Mouse (Mus musculus): Measurements from ENCODE around the gene Myg1. TPM values are rescaled to one million over a fixed set of nuclear protein-coding genes. Genes with fewer than 3 reads are reported as not detected.

The Myg1 gene
- 100 to 1,000 TPM; 115 to 233 TPM for polyA plus RNA-seq (2012; fragmentation: generic; extraction: Trizol)

GRCm38 (mm10) chr15:102331610-102332015 lies at the start of gene Myg1:
Gene Myg1 (plus strand): TSS chr15:102331709.

GRCm38 (mm10) chr15:102295633-102296367 lies 35.7 kb upstream of the Myg1 start, which contains the start of gene Espl1:
Gene Espl1 (plus strand): TSS chr15:102296266.

GRCm38 (mm10) chr15:102326022-102326576 lies 5.4 kb upstream of the Myg1 start, which contains the start of gene Pfdn5:
Gene Pfdn5 (plus strand): TSS chr15:102326116.

GRCm38 (mm10) chr15:102350138-102350941 lies 18.8 kb downstream of the Myg1 start, which contains the start of gene Aaas:
Gene Aaas (minus strand): TSS chr15:102350771.

GRCm38 (mm10) chr15:102366733-102367344 lies 35.3 kb downstream of the Myg1 start, which contains the start of gene Sp7:
Gene Sp7 (minus strand): TSS chr15:102367182.

Other genes starting within 250 kb of the Myg1 start
- 100 to 1,000 TPM; 101 to 364 TPM for gene Tns2, start 231.3 kb upstream of the Myg1 start, polyA plus RNA-seq (2012; fragmentation: generic; extraction: Trizol)
- 10 to 100 TPM; 36.8 to 50.9 TPM for gene Spryd3, start 195.5 kb upstream of the Myg1 start, polyA plus RNA-seq (2012; fragmentation: generic; extraction: Trizol)
- 10 to 100 TPM; 11.1 to 12.6 TPM for gene Igfbp6, start 187.3 kb upstream of the Myg1 start, polyA plus RNA-seq (2012; fragmentation: generic; extraction: Trizol)
- gene Soat2, start 181.2 kb upstream of the Myg1 start, polyA plus RNA-seq (2012; fragmentation: generic; extraction: Trizol) = under 1 TPM; 0.05 to 0.31 TPM
- 10 to 100 TPM in 1 of 2 experiments, 1 to 10 TPM in 1; 9.8 to 56.6 TPM for gene Zfp740, start 128.5 kb upstream of the Myg1 start, polyA plus RNA-seq (2012; fragmentation: generic; extraction: Trizol)
- 100 to 1,000 TPM in 1 of 2 experiments, 10 to 100 TPM in 1; 22.5 to 249 TPM for gene Csad, start 127.0 kb upstream of the Myg1 start, polyA plus RNA-seq (2012; fragmentation: generic; extraction: Trizol)
- gene Itgb7, start 99.8 kb upstream of the Myg1 start, polyA plus RNA-seq (2012; fragmentation: generic; extraction: Trizol) = 100 to 1,000 TPM in 1 of 2 experiments, 1 to 10 TPM in 1; 4.6 to 133 TPM
- gene Rarg, start 74.2 kb upstream of the Myg1 start, polyA plus RNA-seq (2012; fragmentation: generic; extraction: Trizol) = 100 to 1,000 TPM; 110 to 187 TPM
- gene Gm9918, start 61.1 kb upstream of the Myg1 start, polyA plus RNA-seq (2012; fragmentation: generic; extraction: Trizol) = under 1 TPM in 1 of 2 experiments, not detected in 1; 0.11 TPM
- gene Mfsd5, start 52.3 kb upstream of the Myg1 start, polyA plus RNA-seq (2012; fragmentation: generic; extraction: Trizol) = 100 to 1,000 TPM in 1 of 2 experiments, 10 to 100 TPM in 1; 92.5 to 106 TPM
- 10 to 100 TPM; 21.0 to 35.6 TPM for gene Espl1, start 35.4 kb upstream of the Myg1 start, polyA plus RNA-seq (2012; fragmentation: generic; extraction: Trizol)
- gene Pfdn5, start 5.6 kb upstream of the Myg1 start, polyA plus RNA-seq (2012; fragmentation: generic; extraction: Trizol) = 100 to 1,000 TPM; 724 to 828 TPM
- 100 to 1,000 TPM in 1 of 2 experiments, 10 to 100 TPM in 1; 78.8 to 232 TPM for gene Aaas, start 19.1 kb downstream of the Myg1 start, polyA plus RNA-seq (2012; fragmentation: generic; extraction: Trizol)
- under 1 TPM; 0.02 to 0.09 TPM for gene Sp7, start 35.5 kb downstream of the Myg1 start, polyA plus RNA-seq (2012; fragmentation: generic; extraction: Trizol)
- gene Sp1, start 74.4 kb downstream of the Myg1 start, polyA plus RNA-seq (2012; fragmentation: generic; extraction: Trizol) = 10 to 100 TPM in 1 of 2 experiments, 1 to 10 TPM in 1; 1.2 to 10.6 TPM
- under 1 TPM; 0.02 to 0.65 TPM for gene Amhr2, start 113.7 kb downstream of the Myg1 start, polyA plus RNA-seq (2012; fragmentation: generic; extraction: Trizol)
- 100 to 1,000 TPM; 159 to 189 TPM for gene Prr13, start 127.3 kb downstream of the Myg1 start, polyA plus RNA-seq (2012; fragmentation: generic; extraction: Trizol)
- gene Pcbp2, start 138.8 kb downstream of the Myg1 start, polyA plus RNA-seq (2012; fragmentation: generic; extraction: Trizol) = 1,000 to 10,000 TPM in 1 of 2 experiments, 100 to 1,000 TPM in 1; 559 to 1,162 TPM
- gene Gm10337, start 172.0 kb downstream of the Myg1 start, polyA plus RNA-seq (2012; fragmentation: generic; extraction: Trizol) = not detected
- 10 to 100 TPM in 1 of 2 experiments, 1 to 10 TPM in 1; 4.4 to 17.8 TPM for gene Map3k12, start 185.4 kb downstream of the Myg1 start, polyA plus RNA-seq (2012; fragmentation: generic; extraction: Trizol)
- 100 to 1,000 TPM in 1 of 2 experiments, 10 to 100 TPM in 1; 49.0 to 127 TPM for gene Tarbp2, start 186.5 kb downstream of the Myg1 start, polyA plus RNA-seq (2012; fragmentation: generic; extraction: Trizol)
- 1 to 10 TPM in 1 of 2 experiments, under 1 TPM in 1; 0.41 to 6.0 TPM for gene Npff, start 193.2 kb downstream of the Myg1 start, polyA plus RNA-seq (2012; fragmentation: generic; extraction: Trizol)

All from C3H10T1/2 (cell line).